Mouse (Mus musculus) effector memory CD4-positive, alpha-beta T cell, adult 5 months (primary cell): ENCODE measurements around the gene Togaram2. TPM values are rescaled to one million over a fixed set of nuclear protein-coding genes. Genes with fewer than 3 reads are reported as not detected.

ENCODE experiments used
- polyA plus RNA-seq: library from polyadenylated mRNA; unstranded; fragments of 100-300 nt; shearing (Covaris generic); gene quantifications from one replicate; pipeline ENCODE4 v1.2.1, GENCODE M21; 2017

Gene Togaram2
- not detected for polyA plus RNA-seq

GRCm38 (mm10) chr17:71673092-71673491 lies at the start of gene Togaram2:
Gene Togaram2, plus strand, starts transcription at chr17:71673261.

GRCm38 (mm10) chr17:71752831-71753230 lies 79.8 kb downstream of the Togaram2 start, which contains the start of gene Pcare:
Gene Pcare, minus strand, starts transcription at chr17:71752894.

GRCm38 (mm10) chr17:71768173-71768572 lies 95.1 kb downstream of the Togaram2 start, which contains the start of gene Clip4:
Gene Clip4, plus strand, starts transcription at chr17:71768473.

Other genes with a start within 250 kb of the Togaram2 start
- gene Gm4707, start 213.3 kb upstream of the Togaram2 start, polyA plus RNA-seq: 9.4 TPM
- 237 TPM for gene Smchd1, start 197.9 kb upstream of the Togaram2 start, polyA plus RNA-seq
- gene Ndc80, start 146.4 kb upstream of the Togaram2 start, polyA plus RNA-seq: 12.8 TPM
- 3.2 TPM for gene Spdya, start 121.2 kb upstream of the Togaram2 start, polyA plus RNA-seq
- gene Wdr43, start 57.4 kb upstream of the Togaram2 start, polyA plus RNA-seq: 140 TPM
- not detected for gene Pcare, start 79.6 kb downstream of the Togaram2 start, polyA plus RNA-seq
- not detected for gene Clip4, start 95.2 kb downstream of the Togaram2 start, polyA plus RNA-seq